Mouse (Mus musculus) CH12.LX (cell line): Measurements from ENCODE around the gene Rnf10. TPM values are rescaled to one million over a fixed set of nuclear protein-coding genes. Genes with fewer than 3 reads are reported as not detected.

Source experiments
- DNase-seq: peaks from one replicate; pipeline ENCODE4 v3.0.0-alpha.2; 2013; ENCODE audit errors: extremely low read depth
- H3K27ac ChIP-seq: 2 replicates; pipeline ENCODE4 v1.5.1; 2012; ENCODE audit warnings: low read depth, mild to moderate bottlenecking, control low read depth, moderate library complexity; ENCODE audit not compliant: insufficient read depth
- H3K27me3 ChIP-seq: replicated peaks from 2 replicates; pipeline ENCODE3; 2012; ENCODE audit warnings: inconsistent platforms
- H3K36me3 ChIP-seq, 2 experiments: replicated peaks in 1 of 2; 2 replicates each; pipeline versions ENCODE3 to v1.6.1; 2012; ENCODE audit warnings: inconsistent platforms in 1 of 2, low read length in 1 of 2, mild to moderate bottlenecking in 1 of 2, mixed read lengths in 1 of 2, moderate library complexity in 1 of 2; ENCODE audit not compliant: control insufficient read depth in 1 of 2, insufficient read depth in 1 of 2
- H3K4me1 ChIP-seq, 2 experiments: 2 replicates each; pipeline ENCODE4 v1.6.1; 2012; ENCODE audit warnings: inconsistent platforms in 1 of 2, moderate library complexity in 1 of 2; ENCODE audit not compliant: insufficient read depth in 2 of 2, control insufficient read depth in 1 of 2
- H3K4me2 ChIP-seq: 2 replicates; pipeline ENCODE4 v1.6.1; 2012; ENCODE audit warnings: low read depth, mild to moderate bottlenecking, control low read depth; ENCODE audit not compliant: poor library complexity, insufficient read depth, severe bottlenecking
- H3K4me3 ChIP-seq, 3 experiments: fragments of 150-350 bp in 1 of 3; sonication (generic) in 1 of 3; replicated peaks in 1 of 3; 2 replicates each; pipeline versions ENCODE3 to v1.5.1; 2011 to 2012; ENCODE audit warnings: low read depth in 2 of 3, low read length in 2 of 3, mild to moderate bottlenecking in 2 of 3, moderate library complexity in 2 of 3, control low read depth in 1 of 3, improper control_type of control experiment in 1 of 3, inconsistent platforms in 1 of 3, mixed read lengths in 1 of 3; ENCODE audit not compliant: poor library complexity in 1 of 3
- H3K79me2 ChIP-seq: replicated peaks from 2 replicates; pipeline ENCODE4 v1.6.1; 2012; ENCODE audit warnings: mild to moderate bottlenecking, moderate library complexity; ENCODE audit not compliant: control insufficient read depth, poor library complexity, insufficient read depth, severe bottlenecking; ENCODE audit errors: extremely low read depth
- H3K9ac ChIP-seq: 2 replicates; pipeline ENCODE4 v1.6.1; 2012; ENCODE audit warnings: low read depth, mild to moderate bottlenecking, control low read depth, moderate library complexity; ENCODE audit not compliant: insufficient read depth
- H3K9me3 ChIP-seq: replicated peaks from 2 replicates; pipeline ENCODE3; 2012; ENCODE audit warnings: low read length, inconsistent platforms, mixed read lengths
- CHD1 ChIP-seq: IDR thresholded peaks from 2 replicates; pipeline ENCODE4 v1.6.1; 2012; ENCODE audit warnings: low read depth, low read length, improper control_type of control experiment, inconsistent platforms
- CTCF ChIP-seq, 2 experiments: IDR thresholded peaks in 1 of 2; conservative IDR thresholded peaks in 1 of 2; 2 replicates each; pipeline ENCODE4 v1.5.1; 2011 to 2012; ENCODE audit warnings: low read depth in 2 of 2, low read length in 2 of 2, improper control_type of control experiment in 1 of 2, inconsistent platforms in 1 of 2, mild to moderate bottlenecking in 1 of 2, moderate library complexity in 1 of 2
- EP300 ChIP-seq: IDR thresholded peaks from 2 replicates; pipeline ENCODE4 v1.6.1; 2011; ENCODE audit warnings: low read length, improper control_type of control experiment
- ETS1 ChIP-seq: conservative IDR thresholded peaks from 2 replicates; pipeline ENCODE4 v1.6.1; 2012; ENCODE audit warnings: low read depth, mild to moderate bottlenecking, inconsistent platforms, low read length, improper control_type of control experiment, moderate library complexity
- KAT2A ChIP-seq: IDR thresholded peaks from 2 replicates; pipeline ENCODE4 v1.6.1; 2012; ENCODE audit warnings: low read length, improper control_type of control experiment, inconsistent platforms; ENCODE audit not compliant: insufficient replicate concordance
- MAFK ChIP-seq: IDR thresholded peaks from 2 replicates; pipeline ENCODE4 v1.6.1; 2011; ENCODE audit warnings: low read length, improper control_type of control experiment; ENCODE audit not compliant: insufficient replicate concordance
- MAX ChIP-seq: IDR thresholded peaks from 2 replicates; pipeline ENCODE4 v1.6.1; 2011; ENCODE audit warnings: low read length, improper control_type of control experiment
- MXI1 ChIP-seq: IDR thresholded peaks from 2 replicates; pipeline ENCODE4 v1.6.1; 2011; ENCODE audit warnings: mild to moderate bottlenecking, low read depth, low read length, improper control_type of control experiment
- NELFE ChIP-seq: IDR thresholded peaks from 2 replicates; pipeline ENCODE4 v1.6.1; 2011; ENCODE audit warnings: low read depth, low read length, improper control_type of control experiment
- POLR2A ChIP-seq: IDR thresholded peaks from 2 replicates; pipeline ENCODE4 v1.6.1; 2011; ENCODE audit warnings: low read depth, mild to moderate bottlenecking, improper control_type of control experiment, low read length
- RAD21 ChIP-seq: IDR thresholded peaks from 2 replicates; pipeline ENCODE4 v1.6.1; 2011; ENCODE audit warnings: low read depth, mild to moderate bottlenecking, low read length, improper control_type of control experiment, moderate library complexity
- RCOR1 ChIP-seq: conservative IDR thresholded peaks from 2 replicates; pipeline ENCODE4 v1.6.1; 2012; ENCODE audit warnings: low read depth, mild to moderate bottlenecking, inconsistent platforms, low read length, improper control_type of control experiment
- SIN3A ChIP-seq: IDR thresholded peaks from 2 replicates; pipeline ENCODE4 v1.6.1; 2012; ENCODE audit warnings: low read length, improper control_type of control experiment, inconsistent platforms
- TBP ChIP-seq: conservative IDR thresholded peaks from 2 replicates; pipeline ENCODE4 v1.6.1; 2011; ENCODE audit warnings: low read depth, low read length, improper control_type of control experiment
- USF1 ChIP-seq: IDR thresholded peaks from 2 replicates; pipeline ENCODE4 v1.6.1; 2014; ENCODE audit warnings: low read depth, mild to moderate bottlenecking, inconsistent platforms, low read length, improper control_type of control experiment
- USF2 ChIP-seq: conservative IDR thresholded peaks from 2 replicates; pipeline ENCODE4 v1.6.1; 2011; ENCODE audit warnings: low read depth, low read length, improper control_type of control experiment
- ZC3H11A ChIP-seq: IDR thresholded peaks from 2 replicates; pipeline ENCODE4 v1.6.1; 2012; ENCODE audit warnings: low read depth, mild to moderate bottlenecking, inconsistent platforms, low read length, improper control_type of control experiment
- ZMIZ1 ChIP-seq: IDR thresholded peaks from 2 replicates; pipeline ENCODE4 v1.6.1; 2012; ENCODE audit warnings: low read depth, mild to moderate bottlenecking, inconsistent platforms, low read length, improper control_type of control experiment
- dilution Hi-C: fragments of 300-500 bp; cut with MboI; formaldehyde crosslinking; loops from 2 replicates; pipeline ENCODE4 v1.14.3; 2020; ENCODE audit warnings: low sequenced_read_pairs; ENCODE audit not compliant: extremely low pct_unique_long_range_greater_than_20kb, extremely low pct_ligation_motif_present
- in situ Hi-C: fragments of 300-500 bp; cut with MboI; formaldehyde crosslinking; loops from 3 replicates; pipeline ENCODE4 v1.14.3; 2019; ENCODE audit warnings: low sequenced_read_pairs, low pct_ligation_motif_present, low pct_unique_long_range_greater_than_20kb, mixed read lengths
- polyA plus RNA-seq: library from polyadenylated mRNA; unstranded; fragments of >175 nt; gene quantifications from 2 replicates; pipeline ENCODE4 v1.2.1, GENCODE M21; 2012; ENCODE audit warnings: low read depth; ENCODE audit not compliant: insufficient read length
- total RNA-seq, 2 experiments: library from RNA; depleted of rRNA; stranded (reverse); fragments of 300-350 nt in 1 of 2; fragments of >200 nt in 1 of 2; gene quantifications; 2 replicates each; pipeline ENCODE4 v1.2.3; 2012 to 2014

Gene Rnf10
- total and polyA plus RNA-seq, 3 experiments = 38.5 to 187 (median 63.6) TPM

GRCm38 (mm10) chr5:115274771-115275170 is 2.1 kb upstream of the Rnf10 start:
- DNase-seq = peak; percentile 39
- Histone ChIP-seq H3K79me2 (peaks cover 31% of the 10 kb centered on the region), H3K9me3 (peaks cover 2% of the 10 kb centered on the region), H3K9ac (peak overlapping the region; percentile 17; the same call in 1 of the 2 replicates), H3K27me3 (no peaks in the 10 kb centered on the region), H3K4me2 (peak overlapping the region; percentile 42; the same call in 1 of the 2 replicates), H3K4me1 (peaks cover 6 to 34% of the 10 kb centered on the region in 2 experiments), H3K27ac (no peak overlapping the region), H3K4me3 (no peak overlapping the region), H3K36me3 (peaks cover 5 to 10% of the 10 kb centered on the region in 2 experiments)
- TF ChIP-seq MAX (0 out of 2 replicates have a peak, but pooled peaks have one; percentile 14), NELFE (no peak)
- dilution Hi-C loops (no loop called here), in situ Hi-C loops (no loop called here)

GRCm38 (mm10) chr5:115274353-115274752 is 1.7 kb upstream of the Rnf10 start:
- TF ChIP-seq TBP = no peak
- TF ChIP-seq MXI1 = no peak; the same call in 1 of the 2 replicates
- TF ChIP-seq MAFK = no peak
- TF ChIP-seq ZC3H11A = no peak
- TF ChIP-seq EP300 = no peak
- TF ChIP-seq POLR2A = no peak
- TF ChIP-seq KAT2A = no peak
- TF ChIP-seq MAX = no peak
- TF ChIP-seq RAD21 = peak; percentile 10
- TF ChIP-seq CTCF (conservative IDR thresholded peaks at IDR 0.05 in 1 of 2, IDR thresholded peaks at IDR 0.05 in 1 of 2; ENCODE audit: low read depth in 2 of 2, low read length in 2 of 2) = peak in 1 of 2 experiments; percentile 36; a peak in 2 of 4 replicates
- Histone ChIP-seq H3K4me2 (peak overlapping the region; percentile 42; the same call in 1 of the 2 replicates), H3K79me2 (peaks cover 32% of the 10 kb centered on the region), H3K9ac (peak overlapping the region; percentile 17; the same call in 1 of the 2 replicates), H3K27me3 (no peaks in the 10 kb centered on the region), H3K4me1 (peaks cover 7 to 37% of the 10 kb centered on the region in 2 experiments), H3K9me3 (peaks cover 2% of the 10 kb centered on the region), H3K27ac (no peak overlapping the region), H3K36me3 (peaks cover 9 to 14% of the 10 kb centered on the region in 2 experiments), H3K4me3 (no peak overlapping the region)
- dilution Hi-C loops (no loop called here), in situ Hi-C loops (no loop called here)
- peak; percentile 23 for DNase-seq

- peak overlapping the region; percentile 71; the same call in 1 of the 2 replicates for H3K9ac ChIP-seq
- peaks cover 12 to 21% of the 10 kb centered on the region in 2 experiments for H3K36me3 ChIP-seq
- no peak for TF ChIP-seq ZMIZ1
- no peak for TF ChIP-seq RCOR1
- peak; percentile 34 for TF ChIP-seq USF1
- peak; percentile 17; the same call in 1 of the 2 replicates for TF ChIP-seq USF2
- 0 out of 2 replicates have a peak, but pooled peaks have one; percentile 59 for TF ChIP-seq CHD1
- TF ChIP-seq RAD21 = no peak
- TF ChIP-seq ETS1 = no peak
- TF ChIP-seq SIN3A = no peak
- H3K79me2 ChIP-seq = peaks cover 40% of the 10 kb centered on the region
- peak overlapping the region; percentile 20 to 92 (median 47) for H3K4me3 ChIP-seq
- H3K4me1 ChIP-seq = peaks cover 7 to 42% of the 10 kb centered on the region in 2 experiments
- in situ Hi-C loops = no loop called here
- no peak for DNase-seq
- H3K27ac ChIP-seq = peak overlapping the region; percentile 58
- no peaks in the 10 kb centered on the region for H3K27me3 ChIP-seq
- peak overlapping the region; percentile 99 for H3K4me2 ChIP-seq
- peaks cover 2% of the 10 kb centered on the region for H3K9me3 ChIP-seq
- dilution Hi-C loops = no loop called here
These were observed 944 bp upstream of the Rnf10 start for GRCm38 (mm10) chr5:115273549-115274135.
